ENCODE assay signal across 8 mouse cellular contexts in the genomic region with DNA sequence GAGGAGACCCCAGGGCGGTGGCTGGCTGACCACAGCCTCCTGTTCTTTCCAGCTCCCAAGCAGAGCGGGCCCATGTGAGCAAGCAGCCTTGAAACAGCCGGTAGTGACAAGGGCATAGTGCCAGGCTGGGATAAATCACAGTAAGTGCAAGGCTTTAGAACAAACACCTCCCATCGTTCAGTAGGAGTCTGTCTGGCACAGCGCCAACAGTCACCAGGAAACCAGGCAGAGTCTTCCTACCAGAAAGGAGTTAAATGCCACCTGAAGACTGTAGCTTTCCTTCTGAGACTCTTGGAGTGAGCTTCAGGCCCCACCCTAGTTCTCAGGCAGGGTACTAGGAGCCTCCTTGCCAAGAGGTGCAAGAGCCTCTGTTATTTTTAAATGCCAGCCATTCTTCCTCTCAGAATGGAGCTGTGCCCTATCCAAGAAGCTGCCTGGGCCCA.
DNase-seq lines count a peak whose midpoint lies in the region; ATAC-seq and TF ChIP-seq lines count a peak whose summit lies in the region.

No protein-coding gene starts in this region.

- H3K27ac ChIP-seq in heart, embryonic 14.5 days (replicated peaks in 1 of 2; ENCODE audit: control insufficient read depth in 1 of 2, insufficient read depth in 1 of 2, low read depth in 2 of 2, low read length in 2 of 2) = peak overlapping the region; percentile 55 to 65
- H3K27ac ChIP-seq in limb, embryonic 12.5 days = peak overlapping the region; percentile 84
- H3K27ac ChIP-seq in olfactory bulb, adult 2 months (ENCODE audit: insufficient read depth, low read depth, low read length) = peak overlapping the region; percentile 42

- H3K27me3 ChIP-seq in heart, embryonic 14.5 days (ENCODE audit: control insufficient read depth, insufficient read depth, low read length) = no peaks in the 10 kb centered on the region
- no peaks in the 10 kb centered on the region for H3K27me3 ChIP-seq in limb, embryonic 12.5 days

- peaks cover 33 to 37% of the 10 kb centered on the region in 2 experiments for H3K4me1 ChIP-seq in heart, embryonic 14.5 days (ENCODE audit: control insufficient read depth in 2 of 2, insufficient read depth in 2 of 2, low read length in 2 of 2)
- peaks cover 20% of the 10 kb centered on the region for H3K4me1 ChIP-seq in limb, embryonic 12.5 days (replicated peaks)
- peaks cover 23% of the 10 kb centered on the region for H3K4me1 ChIP-seq in olfactory bulb, adult 2 months (ENCODE audit: control insufficient read depth, insufficient read depth, low read length)

- WGBS in heart, embryonic 14.5 days = 34% methylated on average over 5 of the region's 5 CpGs
- 63% methylated on average over 5 of the region's 5 CpGs for WGBS in limb, embryonic 12.5 days
- 17% methylated on average over 5 of the region's 5 CpGs for WGBS in olfactory bulb, adult 2 months

- H3K4me3 ChIP-seq in heart, embryonic 14.5 days (ENCODE audit: control insufficient read depth in 1 of 2, insufficient read depth in 1 of 2, low read depth in 1 of 2, low read length in 2 of 2) = no peak overlapping the region
- no peak overlapping the region for H3K4me3 ChIP-seq in limb, embryonic 12.5 days (replicated peaks)
- H3K4me3 ChIP-seq in olfactory bulb, adult 2 months (ENCODE audit: insufficient read depth, low read depth, low read length) = no peak overlapping the region

- no peak for ATAC-seq in cerebellum, adult (ENCODE audit: insufficient number of reproducible peaks, low FRiP score, low TSS enrichment)
- 0 out of 2 replicates have a peak, but pooled peaks have one; percentile 27 for ATAC-seq in heart, embryonic 14.5 days (ENCODE audit: insufficient number of reproducible peaks, insufficient read depth, low FRiP score, low read depth)
- no peak for ATAC-seq in limb, embryonic 12.5 days (ENCODE audit: insufficient number of reproducible peaks, insufficient read depth, low FRiP score, low TSS enrichment, low read depth)

- H3K9me3 ChIP-seq in heart, embryonic 14.5 days (ENCODE audit: control insufficient read depth, low read length) = no peaks in the 10 kb centered on the region
- no peaks in the 10 kb centered on the region for H3K9me3 ChIP-seq in limb, embryonic 12.5 days

- TF ChIP-seq CTCF in olfactory bulb, adult 2 months (IDR thresholded peaks at IDR 0.05; ENCODE audit: insufficient read depth, low read depth, low read length) = no peak

- DNase-seq in cerebellum, adult 11 months = peak; percentile 20
- DNase-seq in cerebellum, postnatal 25 days = peak; percentile 49 to 64
- peak; percentile 88 for DNase-seq in kidney, postnatal 10 days
- DNase-seq in adipocyte (ENCODE audit: low spot score) = no peak

- H3K36me3 ChIP-seq in heart, embryonic 14.5 days (ENCODE audit: control insufficient read depth, insufficient read depth, low read length) = no peaks in the 10 kb centered on the region
- H3K36me3 ChIP-seq in limb, embryonic 12.5 days = no peaks in the 10 kb centered on the region

- TF ChIP-seq POLR2A in olfactory bulb, adult 2 months (IDR thresholded peaks at IDR 0.05; ENCODE audit: insufficient read depth, low read depth, low read length) = no peak

- no peak overlapping the region for H3K4me2 ChIP-seq in heart, embryonic 14.5 days (ENCODE audit: low read length)
- no peak overlapping the region for H3K4me2 ChIP-seq in limb, embryonic 12.5 days

- H3K9ac ChIP-seq in heart, embryonic 14.5 days (ENCODE audit: low read length) = no peak overlapping the region
- H3K9ac ChIP-seq in limb, embryonic 12.5 days (replicated peaks) = no peak overlapping the region
